Mouse (Mus musculus) small intestine, adult 2 months (tissue): ENCODE data around the gene Spry2. TPM values are rescaled to one million over a fixed set of nuclear protein-coding genes. Genes with fewer than 3 reads are reported as not detected.
A peak's percentile ranks its signal among the peaks of the same experiment; 100 is the strongest.

Experiments used
- H3K27ac ChIP-seq: fragments of 200-500 bp; 2 replicates; pipeline ENCODE4 v1.5.1; 2012; ENCODE audit warnings: low read depth, low read length, control low read depth, inconsistent platforms; ENCODE audit not compliant: insufficient read depth
- H3K27me3 ChIP-seq: fragments of 200-500 bp; 2 replicates; pipeline ENCODE4 v1.6.1; 2012; ENCODE audit warnings: mild to moderate bottlenecking, moderate library complexity, low read length, inconsistent platforms; ENCODE audit not compliant: control insufficient read depth, insufficient read depth
- H3K36me3 ChIP-seq: fragments of 200-500 bp; 2 replicates; pipeline ENCODE4 v1.6.1; 2012; ENCODE audit warnings: mild to moderate bottlenecking, low read length, control low read depth, inconsistent platforms; ENCODE audit not compliant: control insufficient read depth, insufficient read depth
- H3K4me1 ChIP-seq: fragments of 200-500 bp; 2 replicates; pipeline ENCODE4 v1.6.1; 2012; ENCODE audit warnings: low read length, inconsistent platforms, mixed read lengths; ENCODE audit not compliant: control insufficient read depth, insufficient read depth, insufficient read length
- H3K4me3 ChIP-seq: fragments of 200-500 bp; 2 replicates; pipeline ENCODE4 v1.5.1; 2012; ENCODE audit warnings: low read depth, mild to moderate bottlenecking, control low read depth, inconsistent platforms, low read length, moderate library complexity
- CTCF ChIP-seq: fragments of 200-500 bp; IDR thresholded peaks from 2 replicates; pipeline ENCODE4 v1.5.1; 2012; ENCODE audit warnings: low read depth, mild to moderate bottlenecking, control low read depth, inconsistent platforms, low read length, moderate library complexity, mixed read lengths; ENCODE audit not compliant: insufficient replicate concordance, insufficient read length; ENCODE audit errors: extremely low read depth
- POLR2A ChIP-seq: fragments of 200-500 bp; IDR thresholded peaks from 2 replicates; pipeline ENCODE4 v1.6.1; 2012; ENCODE audit warnings: low read depth, mild to moderate bottlenecking, control low read depth, inconsistent platforms, low read length, moderate library complexity
- WGBS: fragments of 180-500 bp; shearing (Covaris S2); methylation state at CpG from one replicate; pipeline ENCODE4 v1.1.7; 2018; 5-methylcytosine and 5-hydroxymethylcytosine counted together
- polyA plus RNA-seq: library from polyadenylated mRNA; depleted of rRNA; stranded (reverse); fragments of >200 nt; gene quantifications from 2 replicates; pipeline ENCODE4 v1.2.3, GENCODE M21; 2012

The Spry2 gene
- polyA plus RNA-seq, 1 experiment: 11.6 TPM

GRCm38 (mm10) chr14:105921217-105921695 is 24.6 kb upstream of the Spry2 start:
- no peak overlapping the region for H3K27ac ChIP-seq
- no peaks in the 10 kb centered on the region for H3K4me1 ChIP-seq
- H3K27me3 ChIP-seq: no peaks in the 10 kb centered on the region
- WGBS: 23% methylated on average over 8 of the region's 8 CpGs
- H3K36me3 ChIP-seq: no peaks in the 10 kb centered on the region
- no peak overlapping the region for H3K4me3 ChIP-seq
- TF ChIP-seq CTCF (no peak), POLR2A (no peak)

DNA sequence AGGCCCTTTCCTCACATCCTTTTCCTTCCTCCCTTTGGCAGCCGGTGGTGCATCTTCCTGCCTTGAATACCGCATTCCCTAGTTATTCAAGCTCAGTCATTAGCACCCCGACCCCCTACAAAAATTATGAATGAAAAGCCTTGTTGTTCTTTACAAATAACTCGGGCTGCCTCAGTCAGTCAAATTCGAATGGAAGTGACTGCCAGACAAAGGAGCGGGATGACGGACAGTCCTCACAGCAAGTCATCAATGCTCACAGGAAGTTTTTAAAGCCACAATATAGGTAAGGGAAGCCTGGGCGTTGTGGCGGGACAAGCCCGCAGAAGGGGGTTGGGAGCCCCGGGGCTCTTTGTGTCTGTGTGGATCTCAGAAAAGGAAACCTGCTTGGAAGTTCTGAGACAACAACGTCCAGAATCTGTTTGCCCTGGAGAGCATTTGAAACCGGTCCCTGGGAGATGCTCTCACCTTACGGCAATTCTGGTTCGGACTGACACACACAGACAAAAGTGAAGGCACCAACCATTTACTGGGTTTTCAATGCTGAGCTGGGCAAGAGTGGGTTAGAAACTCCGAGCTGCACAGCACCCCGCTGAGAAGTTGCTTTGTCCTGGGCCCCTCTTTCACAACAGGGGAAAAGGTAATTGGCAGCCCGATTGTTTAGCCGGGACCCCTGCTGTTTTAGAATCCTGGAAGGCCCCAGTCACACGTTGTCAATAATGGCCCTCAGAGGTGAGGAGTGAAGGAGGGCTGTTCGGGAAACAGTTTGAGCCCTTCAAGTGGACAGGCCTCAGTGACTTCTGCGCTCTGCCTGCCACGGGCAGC is 24.0 kb upstream of the Spry2 start:
- H3K36me3 ChIP-seq: no peaks in the 10 kb centered on the region
- no peak overlapping the region for H3K27ac ChIP-seq
- H3K27me3 ChIP-seq: no peaks in the 10 kb centered on the region
- no peaks in the 10 kb centered on the region for H3K4me1 ChIP-seq
- 58% methylated on average over 23 of the region's 23 CpGs for WGBS
- H3K4me3 ChIP-seq: no peak overlapping the region
- TF ChIP-seq POLR2A (no peak), CTCF (no peak)

- no peak overlapping the region for H3K4me3 ChIP-seq
- 67% methylated on average over 6 of the region's 6 CpGs for WGBS
- TF ChIP-seq CTCF: no peak
- TF ChIP-seq POLR2A: no peak
- no peak overlapping the region for H3K27ac ChIP-seq
- no peaks in the 10 kb centered on the region for H3K4me1 ChIP-seq
- no peaks in the 10 kb centered on the region for H3K27me3 ChIP-seq
- no peaks in the 10 kb centered on the region for H3K36me3 ChIP-seq
Measured at GRCm38 (mm10) chr14:105907216-105907615, 10.6 kb upstream of the Spry2 start.

DNA sequence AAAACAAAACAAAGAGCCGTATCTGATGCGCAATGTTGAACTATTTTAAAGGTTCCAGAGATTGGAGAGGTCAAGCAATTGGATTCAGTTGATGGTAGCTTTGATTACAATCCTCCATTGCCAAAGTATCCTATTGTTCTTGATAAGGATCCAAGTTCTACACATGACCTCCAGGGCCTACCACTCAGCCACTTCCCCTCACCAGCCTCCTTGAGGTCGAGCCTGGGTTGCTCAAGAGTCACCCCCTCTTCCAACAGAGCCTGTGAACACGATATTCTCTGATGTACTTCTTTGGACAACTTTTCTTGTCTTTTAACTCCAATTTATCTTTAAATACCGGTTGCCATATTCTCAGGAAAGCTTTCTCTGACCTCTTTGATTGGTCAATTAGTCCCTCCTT is 9.3 kb upstream of the Spry2 start:
- no peak for TF ChIP-seq CTCF
- no peak for TF ChIP-seq POLR2A
- H3K27ac ChIP-seq: no peak overlapping the region
- H3K27me3 ChIP-seq: no peaks in the 10 kb centered on the region
- no peaks in the 10 kb centered on the region for H3K4me1 ChIP-seq
- no peaks in the 10 kb centered on the region for H3K36me3 ChIP-seq
- 80% methylated on average over 5 of the region's 5 CpGs for WGBS
- H3K4me3 ChIP-seq: no peak overlapping the region

- Histone ChIP-seq H3K4me1 (no peaks in the 10 kb centered on the region), H3K27ac (no peak overlapping the region), H3K27me3 (no peaks in the 10 kb centered on the region), H3K4me3 (no peak overlapping the region), H3K36me3 (no peaks in the 10 kb centered on the region)
- no peak for TF ChIP-seq CTCF
- TF ChIP-seq POLR2A: no peak
- 93% methylated on average over 4 of the region's 4 CpGs for WGBS
Measured at GRCm38 (mm10) chr14:105905509-105905908, 8.9 kb upstream of the Spry2 start.

GRCm38 (mm10) chr14:105902807-105903206 is 6.2 kb upstream of the Spry2 start:
- TF ChIP-seq POLR2A (no peak), CTCF (peak; percentile 83; the same call in 1 of the 2 replicates)
- Histone ChIP-seq H3K4me1 (peaks cover 2% of the 10 kb centered on the region; the same call in 1 of the 2 replicates), H3K27ac (no peak overlapping the region), H3K36me3 (no peaks in the 10 kb centered on the region), H3K27me3 (no peaks in the 10 kb centered on the region), H3K4me3 (no peak overlapping the region)
- WGBS: 89% methylated on average over 7 of the region's 7 CpGs

- WGBS: 66% methylated on average over 3 of the region's 3 CpGs
- Histone ChIP-seq H3K27me3 (no peaks in the 10 kb centered on the region), H3K27ac (no peak overlapping the region)
Measured at GRCm38 (mm10) chr14:105900841-105901240, 4.2 kb upstream of the Spry2 start.

More at GRCm38 (mm10) chr14:105900841-105901240, 4.2 kb upstream of the Spry2 start:
- H3K36me3 ChIP-seq: no peaks in the 10 kb centered on the region
- H3K4me1 ChIP-seq: peaks cover 2% of the 10 kb centered on the region; the same call in 1 of the 2 replicates
- H3K4me3 ChIP-seq: no peak overlapping the region
- TF ChIP-seq CTCF (no peak), POLR2A (no peak)
